Mouse (Mus musculus): ENCODE measurements at regions not wholly inside any gene's neighbourhood (a gene's known extent, or its start where the extent isn't known, plus 50 kb on each side); places are given as distances from the start of the nearest gene placed in this dataset.

- H3K9ac ChIP-seq (ENCODE audit: low read depth, poor library complexity, severe bottlenecking) = no peak overlapping the region
- H3K36me3 ChIP-seq (ENCODE audit: control insufficient read depth, insufficient read depth, low read length, poor library complexity, severe bottlenecking) = no peaks in the 10 kb centered on the region
- H3K4me1 ChIP-seq (ENCODE audit: control insufficient read depth, insufficient read depth, low read length) = no peaks in the 10 kb centered on the region
- no peak overlapping the region for H3K4me3 ChIP-seq (ENCODE audit: low read depth, low read length)
- no peaks in the 10 kb centered on the region for H3K27me3 ChIP-seq (ENCODE audit: control insufficient read depth, insufficient read depth, low read length, poor library complexity, severe bottlenecking)
- H3K9me3 ChIP-seq (replicated peaks; ENCODE audit: control insufficient read depth, insufficient read depth, low read length, poor library complexity, severe bottlenecking) = no peaks in the 10 kb centered on the region
- no peak overlapping the region for H3K27ac ChIP-seq (ENCODE audit: insufficient read depth, low read length)
- TF ChIP-seq POLR2A (IDR thresholded peaks at IDR 0.05; ENCODE audit: insufficient read depth, low read length) (no peak), CTCF (IDR thresholded peaks at IDR 0.05; ENCODE audit: low read depth, low read length) (no peak)
These were observed 287.2 kb upstream of the Rbms1 start for GRCm38 (mm10) chr2:61250068-61250800.

GRCm38 (mm10) chr2:61247956-61248355 lies 285.0 kb upstream of the Rbms1 start:
- Histone ChIP-seq H3K4me1 (ENCODE audit: control insufficient read depth, insufficient read depth, low read length) (no peaks in the 10 kb centered on the region), H3K9ac (ENCODE audit: low read depth, poor library complexity, severe bottlenecking) (no peak overlapping the region), H3K9me3 (replicated peaks; ENCODE audit: control insufficient read depth, insufficient read depth, low read length, poor library complexity, severe bottlenecking) (no peaks in the 10 kb centered on the region), H3K27ac (ENCODE audit: insufficient read depth, low read length) (no peak overlapping the region), H3K27me3 (ENCODE audit: control insufficient read depth, insufficient read depth, low read length, poor library complexity, severe bottlenecking) (no peaks in the 10 kb centered on the region), H3K36me3 (ENCODE audit: control insufficient read depth, insufficient read depth, low read length, poor library complexity, severe bottlenecking) (no peaks in the 10 kb centered on the region), H3K4me3 (ENCODE audit: low read depth, low read length) (no peak overlapping the region)
- no peak for TF ChIP-seq CTCF (IDR thresholded peaks at IDR 0.05; ENCODE audit: low read depth, low read length)
- no peak for TF ChIP-seq POLR2A (IDR thresholded peaks at IDR 0.05; ENCODE audit: insufficient read depth, low read length)
- no peak for TF ChIP-seq EP300 (IDR thresholded peaks at IDR 0.05; ENCODE audit: insufficient read depth, low read depth, low read length)

- Histone ChIP-seq H3K4me1 (ENCODE audit: control insufficient read depth, insufficient read depth, low read length) (no peaks in the 10 kb centered on the region), H3K27me3 (ENCODE audit: control insufficient read depth, insufficient read depth, low read length, poor library complexity, severe bottlenecking) (no peaks in the 10 kb centered on the region), H3K36me3 (ENCODE audit: control insufficient read depth, insufficient read depth, low read length, poor library complexity, severe bottlenecking) (no peaks in the 10 kb centered on the region), H3K9ac (ENCODE audit: low read depth, poor library complexity, severe bottlenecking) (no peak overlapping the region), H3K27ac (ENCODE audit: insufficient read depth, low read length) (no peak overlapping the region), H3K4me3 (ENCODE audit: low read depth, low read length) (no peak overlapping the region), H3K9me3 (replicated peaks; ENCODE audit: control insufficient read depth, insufficient read depth, low read length, poor library complexity, severe bottlenecking) (no peaks in the 10 kb centered on the region)
- TF ChIP-seq CTCF (IDR thresholded peaks at IDR 0.05; ENCODE audit: low read depth, low read length) = no peak
- no peak for TF ChIP-seq EP300 (IDR thresholded peaks at IDR 0.05; ENCODE audit: insufficient read depth, low read depth, low read length)
- no peak for TF ChIP-seq POLR2A (IDR thresholded peaks at IDR 0.05; ENCODE audit: insufficient read depth, low read length)
These were observed 284.3 kb upstream of the Rbms1 start for GRCm38 (mm10) chr2:61247336-61247735.

- H3K36me3 ChIP-seq (ENCODE audit: control insufficient read depth, insufficient read depth, low read length, poor library complexity, severe bottlenecking) = no peaks in the 10 kb centered on the region
- no peaks in the 10 kb centered on the region for H3K9me3 ChIP-seq (replicated peaks; ENCODE audit: control insufficient read depth, insufficient read depth, low read length, poor library complexity, severe bottlenecking)
- TF ChIP-seq POLR2A (IDR thresholded peaks at IDR 0.05; ENCODE audit: insufficient read depth, low read length) = no peak
- no peak for TF ChIP-seq CTCF (IDR thresholded peaks at IDR 0.05; ENCODE audit: low read depth, low read length)
- 0 out of 2 replicates have a peak, but pooled peaks have one; percentile 37 for TF ChIP-seq EP300 (IDR thresholded peaks at IDR 0.05; ENCODE audit: insufficient read depth, low read depth, low read length)
- no peak overlapping the region for H3K9ac ChIP-seq (ENCODE audit: low read depth, poor library complexity, severe bottlenecking)
- H3K4me3 ChIP-seq (ENCODE audit: low read depth, low read length) = no peak overlapping the region
- no peak overlapping the region for H3K27ac ChIP-seq (ENCODE audit: insufficient read depth, low read length)
- H3K4me1 ChIP-seq (ENCODE audit: control insufficient read depth, insufficient read depth, low read length) = no peaks in the 10 kb centered on the region
- H3K27me3 ChIP-seq (ENCODE audit: control insufficient read depth, insufficient read depth, low read length, poor library complexity, severe bottlenecking) = no peaks in the 10 kb centered on the region
These were observed 283.8 kb upstream of the Rbms1 start for GRCm38 (mm10) chr2:61246691-61247258.

- Histone ChIP-seq H3K9ac (ENCODE audit: low read depth, poor library complexity, severe bottlenecking) (no peak overlapping the region), H3K4me3 (ENCODE audit: low read depth, low read length) (no peak overlapping the region), H3K27me3 (ENCODE audit: control insufficient read depth, insufficient read depth, low read length, poor library complexity, severe bottlenecking) (no peaks in the 10 kb centered on the region), H3K36me3 (ENCODE audit: control insufficient read depth, insufficient read depth, low read length, poor library complexity, severe bottlenecking) (no peaks in the 10 kb centered on the region), H3K4me1 (ENCODE audit: control insufficient read depth, insufficient read depth, low read length) (no peaks in the 10 kb centered on the region), H3K27ac (ENCODE audit: insufficient read depth, low read length) (no peak overlapping the region), H3K9me3 (replicated peaks; ENCODE audit: control insufficient read depth, insufficient read depth, low read length, poor library complexity, severe bottlenecking) (no peaks in the 10 kb centered on the region)
- TF ChIP-seq EP300 (IDR thresholded peaks at IDR 0.05; ENCODE audit: insufficient read depth, low read depth, low read length) (no peak), POLR2A (IDR thresholded peaks at IDR 0.05; ENCODE audit: insufficient read depth, low read length) (no peak), CTCF (IDR thresholded peaks at IDR 0.05; ENCODE audit: low read depth, low read length) (no peak)
These were observed 282.5 kb upstream of the Rbms1 start for GRCm38 (mm10) chr2:61245526-61245925.

GRCm38 (mm10) chr2:61221676-61222075 lies 258.7 kb upstream of the Rbms1 start:
- H3K36me3 ChIP-seq (ENCODE audit: control insufficient read depth, insufficient read depth, low read length, poor library complexity, severe bottlenecking) = no peaks in the 10 kb centered on the region
- no peak for TF ChIP-seq EP300 (IDR thresholded peaks at IDR 0.05; ENCODE audit: insufficient read depth, low read depth, low read length)
- TF ChIP-seq POLR2A (IDR thresholded peaks at IDR 0.05; ENCODE audit: insufficient read depth, low read length) = no peak
- TF ChIP-seq CTCF (IDR thresholded peaks at IDR 0.05; ENCODE audit: low read depth, low read length) = no peak
- H3K27ac ChIP-seq (ENCODE audit: insufficient read depth, low read length) = no peak overlapping the region
- no peak overlapping the region for H3K9ac ChIP-seq (ENCODE audit: low read depth, poor library complexity, severe bottlenecking)
- H3K4me1 ChIP-seq (ENCODE audit: control insufficient read depth, insufficient read depth, low read length) = no peaks in the 10 kb centered on the region
- 0 out of 2 replicates have a peak, but pooled peaks cover 4% of the 10 kb centered on the region for H3K9me3 ChIP-seq (replicated peaks; ENCODE audit: control insufficient read depth, insufficient read depth, low read length, poor library complexity, severe bottlenecking)
- no peaks in the 10 kb centered on the region for H3K27me3 ChIP-seq (ENCODE audit: control insufficient read depth, insufficient read depth, low read length, poor library complexity, severe bottlenecking)
- no peak overlapping the region for H3K4me3 ChIP-seq (ENCODE audit: low read depth, low read length)

Measured in ES-Bruce4 (cell line).